Mouse (Mus musculus) testis, adult 10 weeks (tissue): ENCODE results near the gene Olfr1143. TPM values are rescaled to one million over a fixed set of nuclear protein-coding genes. Genes with fewer than 3 reads are reported as not detected.

Experiments
- polyA plus RNA-seq: library from polyadenylated mRNA; stranded (reverse); fragments of 350-450 nt; fragmentation: Illumina TruSeq; extraction: RNeasy Lipid Tissue Mini Kit (QIAGEN cat#74804); gene quantifications from one replicate; pipeline ENCODE4 v1.2.3, GENCODE M21; 2014; ENCODE audit warnings: low read depth, low replicate concordance

Gene Olfr1143
- not detected for polyA plus RNA-seq

DNA sequence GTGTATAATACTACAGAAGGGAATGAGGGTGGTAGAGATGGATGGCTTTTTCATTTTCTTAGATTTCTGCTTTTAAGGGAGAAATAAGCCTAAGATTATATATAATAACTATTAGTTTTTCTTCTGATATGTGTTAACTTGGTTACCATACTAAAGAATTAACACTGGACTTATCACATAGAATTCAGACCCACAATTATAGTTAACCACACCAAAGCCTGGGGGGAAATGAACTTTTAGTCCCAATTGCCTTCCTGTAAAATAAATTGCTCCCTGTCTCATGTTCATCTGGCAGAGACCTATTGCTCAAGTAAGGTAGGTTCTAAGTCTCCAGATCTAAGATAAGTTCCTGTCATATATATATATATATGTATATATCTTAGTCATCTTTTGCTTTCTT lies at the start of gene Olfr1143:
Gene Olfr1143 (plus strand): TSS at position 301 of the 400 bp plus-strand sequence.

DNA sequence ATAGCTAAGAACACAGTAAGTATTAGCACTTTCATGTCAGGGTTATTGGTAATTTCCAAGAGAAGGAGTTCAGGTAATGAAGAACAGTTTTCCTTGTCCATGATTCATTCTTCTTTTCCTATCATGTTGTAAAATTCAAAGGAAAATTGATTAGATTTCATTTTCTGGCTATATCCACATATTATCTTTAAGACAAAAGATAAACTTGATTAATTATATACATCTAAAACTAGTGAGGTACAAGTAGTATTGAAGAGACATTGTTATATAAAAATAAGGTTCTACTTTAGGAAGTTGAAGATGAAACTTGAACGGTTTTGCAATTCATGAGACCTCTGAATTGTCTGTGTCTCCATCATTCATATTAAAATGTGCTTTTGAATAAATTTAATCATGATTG lies 46.5 kb upstream of the Olfr1143 start, which contains the start of gene Olfr1141:
Gene Olfr1141 (minus strand): TSS at position 101 of the 400 bp plus-strand sequence.

DNA sequence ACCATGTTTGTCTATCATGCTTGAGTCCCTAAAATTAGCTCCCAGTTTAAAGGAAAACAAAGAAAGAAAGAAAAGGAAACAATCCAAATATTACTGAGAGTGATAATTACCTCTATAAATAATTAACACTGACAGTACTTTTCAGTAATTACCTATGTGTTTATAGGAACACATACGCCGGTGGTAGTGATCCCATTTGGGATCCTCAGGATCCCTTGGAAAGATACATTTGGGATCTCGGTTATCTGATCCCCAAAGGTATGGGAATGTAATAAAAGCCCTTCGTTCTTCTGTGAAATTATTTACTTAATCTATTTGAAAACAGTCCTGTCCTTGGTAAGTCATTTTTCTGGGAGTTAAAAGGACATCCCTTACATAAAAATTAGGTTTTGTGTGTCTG lies 21.2 kb upstream of the Olfr1143 start, which contains the start of gene Olfr152:
Gene Olfr152 (plus strand): TSS at position 301 of the 400 bp plus-strand sequence.

DNA sequence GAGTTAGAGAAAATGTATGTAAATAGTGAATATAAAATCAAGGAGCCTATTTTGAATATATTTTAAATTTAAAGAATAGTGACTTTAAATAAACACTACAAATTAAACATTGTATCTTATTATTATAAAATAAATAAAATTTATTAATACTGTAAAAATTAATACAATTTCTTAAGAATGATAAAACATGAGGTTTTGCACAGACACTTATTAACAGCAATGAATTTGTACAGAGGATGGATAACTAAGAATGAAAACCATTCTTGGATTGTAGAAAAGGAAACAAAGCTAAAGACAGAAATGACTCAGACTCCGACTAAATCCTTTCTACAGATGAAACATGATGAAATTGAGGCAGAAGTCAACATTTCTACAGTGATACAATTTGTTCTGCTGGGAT lies 9.1 kb downstream of the Olfr1143 start, which contains the start of gene Olfr1145:
Gene Olfr1145 (plus strand): TSS at position 301 of the 400 bp plus-strand sequence.

DNA sequence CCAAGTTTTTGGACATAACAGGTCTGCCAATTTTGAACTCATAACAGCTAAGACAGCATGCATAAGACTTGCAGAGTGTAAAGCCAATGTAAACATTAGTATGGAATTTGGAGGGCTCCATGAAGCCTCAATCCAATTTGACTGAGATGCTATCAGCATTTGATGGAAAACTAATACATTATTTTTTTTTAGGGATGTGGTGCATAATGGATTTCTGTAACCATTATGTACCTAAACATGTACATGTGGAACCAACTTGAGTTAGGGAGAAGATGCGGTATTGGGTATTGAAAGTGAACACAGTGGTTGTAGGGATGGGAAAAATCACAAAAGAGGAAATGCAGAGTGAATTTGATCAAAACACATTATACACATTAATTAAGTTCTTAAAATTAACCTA lies 29.8 kb downstream of the Olfr1143 start, which contains the start of gene Olfr1148:
Gene Olfr1148 (plus strand): TSS at position 301 of the 400 bp plus-strand sequence.

DNA sequence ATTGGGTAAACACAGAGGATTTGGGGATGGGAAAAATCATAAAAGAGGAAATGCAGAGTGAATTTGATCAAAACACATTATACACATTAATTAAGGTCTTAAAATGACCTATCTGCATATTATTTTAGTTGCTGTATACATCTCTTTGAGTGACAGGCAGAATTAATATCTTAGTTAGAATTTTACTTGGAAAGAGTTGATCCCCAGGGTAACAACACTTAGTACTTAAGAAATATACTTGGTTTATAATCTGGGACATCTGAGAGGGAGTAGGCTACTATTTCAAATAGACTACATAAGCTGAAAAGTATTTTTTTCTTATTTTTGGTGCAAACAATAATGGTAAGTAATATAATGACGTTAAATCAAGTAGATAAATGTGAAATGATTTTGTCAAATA lies 43.3 kb downstream of the Olfr1143 start, which contains the start of gene Olfr1150-ps1:
Gene Olfr1150-ps1 (plus strand): TSS at position 301 of the 400 bp plus-strand sequence.

Other genes with a start within 250 kb of the Olfr1143 start
- gene Olfr1129, start 226.7 kb upstream of the Olfr1143 start, polyA plus RNA-seq: not detected
- not detected for gene Olfr1130, start 194.4 kb upstream of the Olfr1143 start, polyA plus RNA-seq
- not detected for gene Olfr1131, start 173.5 kb upstream of the Olfr1143 start, polyA plus RNA-seq
- not detected for gene Olfr1132, start 163.1 kb upstream of the Olfr1143 start, polyA plus RNA-seq
- not detected for gene Olfr1133, start 153.2 kb upstream of the Olfr1143 start, polyA plus RNA-seq
- not detected for gene Olfr1134, start 142.1 kb upstream of the Olfr1143 start, polyA plus RNA-seq
- gene Olfr1135, start 126.9 kb upstream of the Olfr1143 start, polyA plus RNA-seq: not detected
- not detected for gene Olfr1136, start 106.6 kb upstream of the Olfr1143 start, polyA plus RNA-seq
- gene Olfr1137, start 87.4 kb upstream of the Olfr1143 start, polyA plus RNA-seq: not detected
- not detected for gene Olfr1138, start 60.6 kb upstream of the Olfr1143 start, polyA plus RNA-seq
- gene Olfr1140, start 56.8 kb upstream of the Olfr1143 start, polyA plus RNA-seq: not detected
- gene Olfr1141, start 46.6 kb upstream of the Olfr1143 start, polyA plus RNA-seq: not detected
- not detected for gene Olfr152, start 21.1 kb upstream of the Olfr1143 start, polyA plus RNA-seq
- not detected for gene Olfr1145, start 9.2 kb downstream of the Olfr1143 start, polyA plus RNA-seq
- not detected for gene Olfr1148, start 29.9 kb downstream of the Olfr1143 start, polyA plus RNA-seq
- gene Olfr1150-ps1, start 43.4 kb downstream of the Olfr1143 start, polyA plus RNA-seq: not detected
- not detected for gene Olfr1151, start 55.3 kb downstream of the Olfr1143 start, polyA plus RNA-seq
- 0.06 TPM for gene Olfr1152, start 65.9 kb downstream of the Olfr1143 start, polyA plus RNA-seq
- 0.15 TPM for gene Olfr1153, start 94.4 kb downstream of the Olfr1143 start, polyA plus RNA-seq
- not detected for gene Olfr1154, start 104.6 kb downstream of the Olfr1143 start, polyA plus RNA-seq
- not detected for gene Olfr1155, start 144.5 kb downstream of the Olfr1143 start, polyA plus RNA-seq
- not detected for gene Olfr1156, start 152.5 kb downstream of the Olfr1143 start, polyA plus RNA-seq
- gene Olfr1157, start 167.7 kb downstream of the Olfr1143 start, polyA plus RNA-seq: not detected
- gene Olfr74, start 174.1 kb downstream of the Olfr1143 start, polyA plus RNA-seq: not detected
- not detected for gene Olfr1158, start 189.5 kb downstream of the Olfr1143 start, polyA plus RNA-seq
- not detected for gene Olfr1160, start 207.7 kb downstream of the Olfr1143 start, polyA plus RNA-seq
- gene Olfr1161, start 222.2 kb downstream of the Olfr1143 start, polyA plus RNA-seq: not detected
- gene Olfr73, start 237.1 kb downstream of the Olfr1143 start, polyA plus RNA-seq: not detected